26 mouse cellular contexts compared by ENCODE assay signal in genomic region chr10:128861176-128861575, GRCm38 (mm10). TPM values are rescaled to one million over a fixed set of nuclear protein-coding genes. Genes with fewer than 3 reads are reported as not detected.
DNase-seq lines count a peak whose midpoint lies in the region; ATAC-seq lines count a peak whose summit lies in the region.
"Had no signal": no experiment of that assay in that cellular context is flagged by ENCODE, and none has a peak within 500 bp of the region (broad histone marks: within the 10 kb centered on the region; RNA-seq: fewer than 3 reads in every experiment).

No protein-coding gene starts in this region.

- no peak overlapping the region for H3K4me3 ChIP-seq in midbrain, embryonic 11.5 days (ENCODE audit: low read depth, low read length)
- no peak overlapping the region for H3K4me3 ChIP-seq in midbrain, embryonic 15.5 days
- H3K4me3 ChIP-seq: embryonic facial prominence, embryonic 12.5 days; embryonic facial prominence, embryonic 15.5 days; heart, adult 2 months; heart, embryonic 10.5 days; heart, embryonic 13.5 days had no signal

- H3K4me1 ChIP-seq in midbrain, embryonic 11.5 days (ENCODE audit: control insufficient read depth, insufficient read depth, low read length), result no peaks in the 10 kb centered on the region
- H3K4me1 ChIP-seq in midbrain, embryonic 15.5 days, result no peaks in the 10 kb centered on the region
- H3K4me1 ChIP-seq: embryonic facial prominence, embryonic 12.5 days; embryonic facial prominence, embryonic 15.5 days; heart, embryonic 10.5 days; heart, embryonic 13.5 days had no signal

- no peak for ATAC-seq in midbrain, embryonic 11.5 days (ENCODE audit: low FRiP score)
- ATAC-seq in midbrain, embryonic 15.5 days (replicated peaks), result no peak
- peak; percentile 47; the same call in 1 of the 2 replicates for ATAC-seq in megakaryocyte, adult 5-6 weeks (ENCODE audit: poor library complexity, severe bottlenecking)
- ATAC-seq: forebrain, embryonic 14.5 days; forebrain, postnatal 0 days; hindbrain, postnatal 0 days; Patski had no signal

- DNase-seq in midbrain, embryonic 11.5 days (ENCODE audit: low spot score, missing footprints), result peak; percentile 12
- DNase-seq in A20 (ENCODE audit: low read depth, low spot score), result peak; percentile 55
- DNase-seq in thymus, adult 18-20 months, result no peak
- no peak for DNase-seq in thymus, postnatal 0 days (ENCODE audit: low spot score)
- DNase-seq: adrenal gland, postnatal 10 days; adrenal gland, postnatal 36 days; cerebellum, adult 18-20 months; cerebellum, adult 9-10 months; cerebellum, postnatal 14 days; forebrain, postnatal 0 days; gastrocnemius, postnatal 25 days; heart, adult 2 months; heart, postnatal 14 days; heart, postnatal 4 days had no signal

- no peak overlapping the region for H3K4me2 ChIP-seq in midbrain, embryonic 11.5 days
- H3K4me2 ChIP-seq in midbrain, embryonic 15.5 days, result no peak overlapping the region
- H3K4me2 ChIP-seq: embryonic facial prominence, embryonic 12.5 days; embryonic facial prominence, embryonic 15.5 days; heart, embryonic 13.5 days; hindbrain, embryonic 14.5 days had no signal

- H3K27me3 ChIP-seq in midbrain, embryonic 11.5 days (ENCODE audit: control insufficient read depth, insufficient read depth, low read length), result no peaks in the 10 kb centered on the region
- H3K27me3 ChIP-seq in midbrain, embryonic 15.5 days (replicated peaks), result no peaks in the 10 kb centered on the region
- H3K27me3 ChIP-seq: CH12.LX; embryonic facial prominence, embryonic 12.5 days; embryonic facial prominence, embryonic 15.5 days; heart, embryonic 13.5 days; Patski had no signal

- H3K9me3 ChIP-seq in midbrain, embryonic 11.5 days (ENCODE audit: control insufficient read depth, low read length), result no peaks in the 10 kb centered on the region
- H3K9me3 ChIP-seq in midbrain, embryonic 15.5 days, result no peaks in the 10 kb centered on the region
- H3K9me3 ChIP-seq: embryonic facial prominence, embryonic 12.5 days; embryonic facial prominence, embryonic 15.5 days; G1E; heart, embryonic 10.5 days; heart, embryonic 13.5 days had no signal

- H3K36me3 ChIP-seq in midbrain, embryonic 11.5 days (ENCODE audit: control insufficient read depth, insufficient read depth, low read length), result peaks cover 4% of the 10 kb centered on the region; the same call in 1 of the 2 replicates
- 0 out of 2 replicates have a peak, but pooled peaks cover 6% of the 10 kb centered on the region for H3K36me3 ChIP-seq in midbrain, embryonic 15.5 days (replicated peaks)

- no peak overlapping the region for H3K27ac ChIP-seq in midbrain, embryonic 11.5 days (ENCODE audit: low read depth, low read length)
- H3K27ac ChIP-seq in midbrain, embryonic 15.5 days, result no peak overlapping the region
- H3K27ac ChIP-seq: embryonic facial prominence, embryonic 12.5 days; embryonic facial prominence, embryonic 15.5 days; heart, adult 2 months; heart, embryonic 10.5 days; heart, embryonic 13.5 days; hindbrain, embryonic 14.5 days; hindbrain, postnatal 0 days had no signal

- H3K9ac ChIP-seq in midbrain, embryonic 11.5 days (ENCODE audit: low read length), result no peak overlapping the region
- no peak overlapping the region for H3K9ac ChIP-seq in midbrain, embryonic 15.5 days
- H3K9ac ChIP-seq: embryonic facial prominence, embryonic 12.5 days; embryonic facial prominence, embryonic 15.5 days; forebrain, postnatal 0 days; heart, embryonic 13.5 days; hindbrain, embryonic 14.5 days had no signal

RNA-seq across cellular contexts. Expression of gene Gdf11, which starts 30.3 kb away (rescaled TPM):
- polyA plus RNA-seq in midbrain, embryonic 11.5 days (2014; fragmentation: Nextera tagmentation; extraction: Ambion mirVana), result 10.0 and 10.2 TPM in 2 replicates
- polyA plus RNA-seq in midbrain, embryonic 15.5 days (2015; fragmentation: Nextera tagmentation; extraction: Ambion mirVana), result 10.3 and 10.9 TPM in 2 replicates
- total RNA-seq in megakaryocyte, adult 5-6 weeks (2015), result 0.07 and 0.18 TPM in 2 replicates
- total RNA-seq in megakaryocyte, adult 5-6 weeks (2017), result 0.18 and 0.28 TPM in 2 replicates
- 2.3 and 3.0 TPM in 2 replicates for polyA plus RNA-seq in thymus, postnatal 0 days (2015; fragmentation: Nextera tagmentation; extraction: Ambion mirVana)

RNA-seq across cellular contexts. Expression of gene Cd63, which starts 39.6 kb away (rescaled TPM):
- polyA plus RNA-seq in midbrain, embryonic 11.5 days (2014; fragmentation: Nextera tagmentation; extraction: Ambion mirVana), result 168 and 177 TPM in 2 replicates
- polyA plus RNA-seq in midbrain, embryonic 15.5 days (2015; fragmentation: Nextera tagmentation; extraction: Ambion mirVana), result 154 and 184 TPM in 2 replicates
- total RNA-seq in megakaryocyte, adult 5-6 weeks (2015), result 60.5 and 76.0 TPM in 2 replicates
- total RNA-seq in megakaryocyte, adult 5-6 weeks (2017), result 46.8 and 47.1 TPM in 2 replicates
- 172 and 183 TPM in 2 replicates for polyA plus RNA-seq in thymus, postnatal 0 days (2015; fragmentation: Nextera tagmentation; extraction: Ambion mirVana)
- total RNA-seq: CH12.LX had no signal

RNA-seq across cellular contexts. Expression of gene Ormdl2, which starts 39.7 kb away (rescaled TPM):
- 64.4 and 70.6 TPM in 2 replicates for polyA plus RNA-seq in midbrain, embryonic 11.5 days (2014; fragmentation: Nextera tagmentation; extraction: Ambion mirVana)
- polyA plus RNA-seq in midbrain, embryonic 15.5 days (2015; fragmentation: Nextera tagmentation; extraction: Ambion mirVana), result 21.9 and 22.7 TPM in 2 replicates
- total RNA-seq in megakaryocyte, adult 5-6 weeks (2015), result 49.5 and 65.2 TPM in 2 replicates
- total RNA-seq in megakaryocyte, adult 5-6 weeks (2017), result 67.1 and 72.3 TPM in 2 replicates
- 102 and 113 TPM in 2 replicates for polyA plus RNA-seq in thymus, postnatal 0 days (2015; fragmentation: Nextera tagmentation; extraction: Ambion mirVana)

RNA-seq across cellular contexts. Expression of gene Sarnp, which starts 44.0 kb away (rescaled TPM):
- polyA plus RNA-seq in midbrain, embryonic 11.5 days (2014; fragmentation: Nextera tagmentation; extraction: Ambion mirVana), result 279 and 283 TPM in 2 replicates
- polyA plus RNA-seq in midbrain, embryonic 15.5 days (2015; fragmentation: Nextera tagmentation; extraction: Ambion mirVana), result 145 and 155 TPM in 2 replicates
- 173 and 182 TPM in 2 replicates for total RNA-seq in megakaryocyte, adult 5-6 weeks (2015)
- 209 and 234 TPM in 2 replicates for total RNA-seq in megakaryocyte, adult 5-6 weeks (2017)
- polyA plus RNA-seq in thymus, postnatal 0 days (2015; fragmentation: Nextera tagmentation; extraction: Ambion mirVana), result 186 and 199 TPM in 2 replicates

RNA-seq across cellular contexts. Expression of gene Tmem198b, which starts 57.0 kb away (rescaled TPM):
- 17.4 and 18.6 TPM in 2 replicates for polyA plus RNA-seq in midbrain, embryonic 11.5 days (2014; fragmentation: Nextera tagmentation; extraction: Ambion mirVana)
- polyA plus RNA-seq in midbrain, embryonic 15.5 days (2015; fragmentation: Nextera tagmentation; extraction: Ambion mirVana), result 16.0 and 17.6 TPM in 2 replicates
- 4.5 and 6.5 TPM in 2 replicates for total RNA-seq in megakaryocyte, adult 5-6 weeks (2015)
- total RNA-seq in megakaryocyte, adult 5-6 weeks (2017), result 3.9 and 4.0 TPM in 2 replicates
- 6.0 and 6.6 TPM in 2 replicates for polyA plus RNA-seq in thymus, postnatal 0 days (2015; fragmentation: Nextera tagmentation; extraction: Ambion mirVana)

Comparison
In these comparisons a context has a peak if more than half of its experiments do, and no peak if none do; other contexts are left out.
1. DNase-seq: peak in midbrain, embryonic 11.5 days (single experiment) and A20 (single experiment); none in thymus, adult 18-20 months (0 of 2) and thymus, postnatal 0 days (single experiment).